Mouse (Mus musculus) MEL (cell line): ENCODE results near the gene Tpst2. TPM values are rescaled to one million over a fixed set of nuclear protein-coding genes. Genes with fewer than 3 reads are reported as not detected.

Source experiments
- DNase-seq: peaks from one replicate; pipeline ENCODE4 v3.0.0; 2011; ENCODE audit warnings: low read depth, low spot score
- H3K27ac ChIP-seq: 2 replicates; pipeline ENCODE4 v1.5.1; 2012; ENCODE audit warnings: low read depth, mild to moderate bottlenecking, control low read depth, low read length, moderate library complexity; ENCODE audit not compliant: control insufficient read depth
- H3K27me3 ChIP-seq, 2 experiments: fragments of 150-350 bp in 1 of 2; sonication (generic) in 1 of 2; 2 replicates each; pipeline ENCODE4 v1.6.1; 2012; ENCODE audit warnings: low read length in 2 of 2, mild to moderate bottlenecking in 2 of 2, improper control_type of control experiment in 1 of 2, moderate library complexity in 1 of 2; ENCODE audit not compliant: insufficient read depth in 2 of 2, control insufficient read depth in 1 of 2
- H3K36me3 ChIP-seq, 2 experiments: 2 replicates each; pipeline ENCODE4 v1.6.1; 2012 to 2014; ENCODE audit warnings: low read length in 2 of 2, improper control_type of control experiment in 1 of 2, inconsistent platforms in 1 of 2, mild to moderate bottlenecking in 1 of 2; ENCODE audit not compliant: insufficient read depth in 2 of 2, control insufficient read depth in 1 of 2
- H3K4me1 ChIP-seq, 2 experiments: fragments of 150-350 bp in 1 of 2; sonication (generic) in 1 of 2; 2 replicates each; pipeline ENCODE4 v1.6.1; 2012; ENCODE audit warnings: low read length in 2 of 2, improper control_type of control experiment in 1 of 2, mild to moderate bottlenecking in 1 of 2; ENCODE audit not compliant: insufficient read depth in 2 of 2, control insufficient read depth in 1 of 2
- H3K4me3 ChIP-seq, 2 experiments: fragments of 150-350 bp in 1 of 2; sonication (generic) in 1 of 2; 2 replicates each; pipeline ENCODE4 v1.5.1; 2012; ENCODE audit warnings: low read depth in 2 of 2, low read length in 2 of 2, mild to moderate bottlenecking in 2 of 2, moderate library complexity in 2 of 2, control low read depth in 1 of 2, improper control_type of control experiment in 1 of 2; ENCODE audit not compliant: control insufficient read depth in 1 of 2, insufficient read depth in 1 of 2
- H3K79me2 ChIP-seq: 2 replicates; pipeline ENCODE4 v1.6.1; 2012; ENCODE audit warnings: mild to moderate bottlenecking, low read length, moderate library complexity; ENCODE audit not compliant: control insufficient read depth, poor library complexity, insufficient read depth
- H3K9ac ChIP-seq: 2 replicates; pipeline ENCODE4 v1.6.1; 2012; ENCODE audit warnings: low read depth, mild to moderate bottlenecking, control low read depth, low read length, moderate library complexity; ENCODE audit not compliant: control insufficient read depth, poor library complexity, severe bottlenecking
- H3K9me3 ChIP-seq: fragments of 150-350 bp; sonication (generic); replicated peaks from 2 replicates; pipeline ENCODE4 v1.6.1; 2012; ENCODE audit warnings: mild to moderate bottlenecking, low read length, improper control_type of control experiment, moderate library complexity; ENCODE audit not compliant: insufficient read depth
- BHLHE40 ChIP-seq: IDR thresholded peaks from 2 replicates; pipeline ENCODE4 v1.6.1; 2012; ENCODE audit warnings: low read depth, mild to moderate bottlenecking, inconsistent platforms, low read length, improper control_type of control experiment, borderline replicate concordance
- CHD2 ChIP-seq: IDR thresholded peaks from 2 replicates; pipeline ENCODE4 v1.6.1; 2011; ENCODE audit warnings: low read length, improper control_type of control experiment
- E2F4 ChIP-seq: IDR thresholded peaks from 2 replicates; pipeline ENCODE4 v1.6.1; 2011; ENCODE audit warnings: low read depth, low read length, improper control_type of control experiment, borderline replicate concordance
- ELF1 ChIP-seq: IDR thresholded peaks from 2 replicates; pipeline ENCODE4 v1.6.1; 2014; ENCODE audit warnings: low read depth, mild to moderate bottlenecking, inconsistent platforms, low read length, improper control_type of control experiment, moderate library complexity
- EP300 ChIP-seq, 2 experiments: IDR thresholded peaks; 2 replicates each; pipeline ENCODE4 v1.6.1; 2011; ENCODE audit warnings: improper control_type of control experiment in 2 of 2, low read length in 2 of 2, low read depth in 1 of 2, mild to moderate bottlenecking in 1 of 2
- KAT2A ChIP-seq: conservative IDR thresholded peaks from 2 replicates; pipeline ENCODE4 v1.6.1; 2012; ENCODE audit warnings: low read depth, low read length, improper control_type of control experiment, inconsistent platforms
- MAX ChIP-seq: IDR thresholded peaks from 2 replicates; pipeline ENCODE4 v1.6.1; 2011; ENCODE audit warnings: low read length, improper control_type of control experiment
- MEF2A ChIP-seq: IDR thresholded peaks from 2 replicates; pipeline ENCODE4 v1.6.1; 2014; ENCODE audit warnings: low read depth, mild to moderate bottlenecking, inconsistent platforms, low read length, improper control_type of control experiment; ENCODE audit not compliant: poor library complexity, insufficient replicate concordance, severe bottlenecking; ENCODE audit errors: extremely low read depth
- MXI1 ChIP-seq: IDR thresholded peaks from 2 replicates; pipeline ENCODE4 v1.6.1; 2011; ENCODE audit warnings: mild to moderate bottlenecking, low read depth, low read length, improper control_type of control experiment
- MYB ChIP-seq: IDR thresholded peaks from 2 replicates; pipeline ENCODE4 v1.6.1; 2011; ENCODE audit warnings: mild to moderate bottlenecking, low read depth, low read length, improper control_type of control experiment
- MYC ChIP-seq: IDR thresholded peaks from 2 replicates; pipeline ENCODE4 v1.6.1; 2011; ENCODE audit warnings: low read depth, mild to moderate bottlenecking, low read length, improper control_type of control experiment, moderate library complexity
- NELFE ChIP-seq: IDR thresholded peaks from 2 replicates; pipeline ENCODE4 v1.6.1; 2011; ENCODE audit warnings: low read depth, low read length, improper control_type of control experiment
- POLR2A ChIP-seq, 2 experiments: IDR thresholded peaks; 2 replicates each; pipeline ENCODE4 v1.6.1; 2011 to 2012; ENCODE audit warnings: low read length in 2 of 2, mild to moderate bottlenecking in 2 of 2, control low read depth in 1 of 2, improper control_type of control experiment in 1 of 2, low read depth in 1 of 2, moderate library complexity in 1 of 2; ENCODE audit not compliant: control insufficient read depth in 1 of 2, insufficient read depth in 1 of 2, poor library complexity in 1 of 2
- RCOR1 ChIP-seq: IDR thresholded peaks from 2 replicates; pipeline ENCODE4 v1.6.1; 2012; ENCODE audit warnings: low read depth, mild to moderate bottlenecking, inconsistent platforms, low read length, improper control_type of control experiment
- SIN3A ChIP-seq: IDR thresholded peaks from 2 replicates; pipeline ENCODE4 v1.6.1; 2012; ENCODE audit warnings: low read length, improper control_type of control experiment, inconsistent platforms
- SMC3 ChIP-seq: IDR thresholded peaks from 2 replicates; pipeline ENCODE4 v1.6.1; 2011; ENCODE audit warnings: low read depth, low read length, improper control_type of control experiment
- TAL1 ChIP-seq: IDR thresholded peaks from 2 replicates; pipeline ENCODE4 v1.6.1; 2012; ENCODE audit warnings: mild to moderate bottlenecking, inconsistent platforms, low read length, moderate library complexity, mixed read lengths
- TBP ChIP-seq: IDR thresholded peaks from 2 replicates; pipeline ENCODE4 v1.8.0; 2011; ENCODE audit warnings: low read depth, low read length, improper control_type of control experiment
- USF2 ChIP-seq, 2 experiments: IDR thresholded peaks; 2 replicates each; pipeline ENCODE4 v1.6.1; 2011 to 2012; ENCODE audit warnings: improper control_type of control experiment in 2 of 2, low read length in 2 of 2, borderline replicate concordance in 1 of 2, inconsistent platforms in 1 of 2, low read depth in 1 of 2, mild to moderate bottlenecking in 1 of 2; ENCODE audit not compliant: insufficient read depth in 1 of 2
- ZC3H11A ChIP-seq: IDR thresholded peaks from 2 replicates; pipeline ENCODE4 v1.6.1; 2012; ENCODE audit warnings: low read depth, mild to moderate bottlenecking, inconsistent platforms, low read length, improper control_type of control experiment
- ZMIZ1 ChIP-seq: IDR thresholded peaks from 2 replicates; pipeline ENCODE4 v1.6.1; 2012; ENCODE audit warnings: low read depth, mild to moderate bottlenecking, inconsistent platforms, low read length, improper control_type of control experiment, moderate library complexity
- ZNF384 ChIP-seq: IDR thresholded peaks from 2 replicates; pipeline ENCODE4 v1.6.1; 2012; ENCODE audit warnings: low read depth, mild to moderate bottlenecking, inconsistent platforms, low read length, improper control_type of control experiment
- polyA plus RNA-seq, 2 experiments: library from polyadenylated mRNA; stranded (reverse) in 1 of 2; unstranded in 1 of 2; fragments of >175 nt in 1 of 2; fragments of >200 nt in 1 of 2; gene quantifications; 2 replicates each; pipeline versions ENCODE4 v1.2.1 to v1.2.4; 2012; ENCODE audit warnings: low replicate concordance in 2 of 2, low read depth in 1 of 2; ENCODE audit not compliant: insufficient read length in 2 of 2, insufficient read depth in 1 of 2, missing spikeins in 1 of 2
- total RNA-seq: library from RNA; depleted of rRNA; stranded (reverse); fragments of 300-350 nt; gene quantifications from 2 replicates; pipeline ENCODE4 v1.2.3, GENCODE M21; 2012

Tpst2 gene
- total and polyA plus RNA-seq, 3 experiments, result 57.8 to 86.1 TPM; not detected in 1

DNA sequence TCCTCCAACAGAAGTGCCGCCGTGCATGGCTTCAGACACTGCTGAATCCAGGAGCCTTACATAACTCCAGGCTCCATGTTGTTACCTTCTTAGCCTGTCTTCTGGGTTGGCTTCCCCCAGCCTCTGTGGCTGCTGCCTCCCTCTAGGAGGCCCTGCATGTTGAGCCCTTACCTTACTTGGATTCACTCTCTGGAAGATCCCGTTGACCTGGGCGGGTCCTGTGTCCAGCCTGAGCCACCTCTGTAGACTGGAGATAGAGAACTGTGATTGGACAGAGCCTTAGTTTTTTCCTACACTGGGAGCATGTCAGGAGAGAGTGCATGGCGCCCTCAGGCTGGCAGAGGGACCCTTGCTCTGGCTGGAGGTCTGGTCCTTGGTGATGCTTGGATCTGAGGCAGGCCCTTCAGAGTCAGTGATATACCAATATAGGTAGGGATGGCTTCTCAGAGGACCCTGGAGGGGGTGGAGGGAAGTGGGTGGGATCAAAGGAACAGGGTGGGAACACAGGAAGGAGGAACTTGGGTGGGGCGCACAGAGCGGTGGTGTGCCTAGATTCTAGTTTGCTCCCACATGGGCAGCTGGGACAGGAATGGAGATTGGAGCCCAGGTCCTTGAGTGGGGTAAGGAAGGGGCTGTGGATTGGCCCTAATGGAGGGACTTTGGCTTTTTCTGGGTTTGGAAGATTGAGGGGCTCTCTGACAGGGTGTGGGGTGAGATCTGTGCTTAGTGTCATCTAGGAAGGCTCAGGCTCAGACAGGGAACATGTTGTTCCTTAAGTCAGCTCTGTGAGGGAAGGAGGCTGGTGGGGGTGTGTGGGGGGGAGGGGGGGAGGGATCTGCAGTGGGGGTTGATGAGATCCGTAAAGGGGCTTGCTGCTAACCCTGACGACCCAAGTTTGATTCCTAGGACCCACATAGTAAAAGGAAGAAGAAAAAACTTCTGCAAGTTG lies 12.0 kb downstream of the Tpst2 start:
- Histone ChIP-seq H3K27ac (peak overlapping the region; percentile 91), H3K9me3 (no peaks in the 10 kb centered on the region), H3K4me3 (no peak overlapping the region), H3K79me2 (peaks cover 68% of the 10 kb centered on the region), H3K4me1 (peaks cover 10 to 52% of the 10 kb centered on the region in 2 experiments), H3K9ac (peak overlapping the region; percentile 54; the same call in 1 of the 2 replicates), H3K27me3 (no peaks in the 10 kb centered on the region), H3K36me3 (peaks cover 0 to 43% of the 10 kb centered on the region in 2 experiments; a peak in 2 of 4 replicates)
- TF ChIP-seq NELFE (no peak), POLR2A (IDR thresholded peaks at IDR 0.05; ENCODE audit: control insufficient read depth in 1 of 2, insufficient read depth in 1 of 2, low read depth in 1 of 2, low read length in 2 of 2, poor library complexity in 1 of 2) (no peak), RCOR1 (no peak), USF2 (IDR thresholded peaks at IDR 0.05; ENCODE audit: borderline replicate concordance in 1 of 2, insufficient read depth in 1 of 2, low read depth in 1 of 2, low read length in 2 of 2) (no peak), EP300 (IDR thresholded peaks at IDR 0.05; ENCODE audit: low read depth in 1 of 2, low read length in 2 of 2) (no peak), E2F4 (no peak), ZC3H11A (no peak), SIN3A (no peak), MAX (no peak)
- no peak for DNase-seq

DNA sequence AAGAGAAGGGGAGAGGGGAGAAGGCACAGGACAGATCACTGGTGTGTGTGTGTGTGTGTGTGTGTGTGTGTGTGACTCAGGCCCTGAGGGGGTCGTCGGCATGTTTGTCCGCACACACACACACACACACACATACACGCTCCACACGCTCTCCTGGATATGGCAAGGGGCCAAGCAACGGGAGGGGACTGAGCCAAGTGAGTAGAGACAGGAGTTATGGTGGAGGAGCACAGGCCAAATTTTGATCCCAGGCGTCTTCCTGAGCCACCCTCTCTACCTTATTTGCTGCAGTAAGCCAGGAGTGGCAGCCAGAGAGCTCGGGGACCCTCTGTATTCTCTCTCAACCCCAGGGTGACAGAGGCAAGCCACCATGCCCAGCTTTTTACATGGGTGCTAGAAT lies 12.7 kb downstream of the Tpst2 start:
- DNase-seq, result no peak
- no peaks in the 10 kb centered on the region for H3K27me3 ChIP-seq
- H3K4me1 ChIP-seq, result peaks cover 10 to 46% of the 10 kb centered on the region in 2 experiments
- TF ChIP-seq MYC (no peak), E2F4 (no peak), ELF1 (no peak), MYB (no peak), POLR2A (IDR thresholded peaks at IDR 0.05; ENCODE audit: control insufficient read depth in 1 of 2, insufficient read depth in 1 of 2, low read depth in 1 of 2, low read length in 2 of 2, poor library complexity in 1 of 2) (no peak), SMC3 (no peak), MAX (no peak), ZMIZ1 (no peak), NELFE (no peak), MEF2A (no peak), ZNF384 (no peak), USF2 (IDR thresholded peaks at IDR 0.05; ENCODE audit: borderline replicate concordance in 1 of 2, insufficient read depth in 1 of 2, low read depth in 1 of 2, low read length in 2 of 2) (no peak), TAL1 (no peak), KAT2A (no peak), CHD2 (no peak), MXI1 (no peak), TBP (no peak), BHLHE40 (no peak)
- no peak overlapping the region for H3K4me3 ChIP-seq
- H3K27ac ChIP-seq, result no peak overlapping the region
- H3K9me3 ChIP-seq, result no peaks in the 10 kb centered on the region
- H3K9ac ChIP-seq, result no peak overlapping the region
- H3K79me2 ChIP-seq, result peaks cover 69% of the 10 kb centered on the region
- peaks cover 0 to 38% of the 10 kb centered on the region in 2 experiments; a peak in 2 of 4 replicates for H3K36me3 ChIP-seq
